Mouse (Mus musculus): ENCODE results near the gene Ubxn7. TPM values are rescaled to one million over a fixed set of nuclear protein-coding genes. Genes with fewer than 3 reads are reported as not detected.
A peak's percentile ranks its signal among the peaks of the same experiment; 100 is the strongest.

The Ubxn7 gene
- total and polyA plus RNA-seq, 3 experiments: 1.8 to 73.3 (median 44.2) TPM

GRCm38 (mm10) chr16:32434066-32434465 lies 102.0 kb downstream of the Ubxn7 start:
- DNase-seq: peak; percentile 37

- DNase-seq: peak; percentile 61
These were observed 102.6 kb downstream of the Ubxn7 start for GRCm38 (mm10) chr16:32434691-32435090.

GRCm38 (mm10) chr16:32436657-32437056 lies 104.6 kb downstream of the Ubxn7 start:
- DNase-seq: no peak

- DNase-seq: no peak
These were observed 105.2 kb downstream of the Ubxn7 start for GRCm38 (mm10) chr16:32437266-32437665.

GRCm38 (mm10) chr16:32441432-32441831 lies 109.4 kb downstream of the Ubxn7 start:
- no peak for DNase-seq

Other genes starting within 250 kb of the Ubxn7 start
- gene Pigx, start 232.5 kb upstream of the Ubxn7 start, total RNA-seq (2021): 10 to 100 TPM; 30.8 to 35.5 TPM
- 27.6 and 40.0 TPM in 2 replicates for gene Pigx, start 232.5 kb upstream of the Ubxn7 start, polyA plus RNA-seq (2012; rRNA removed)
- gene Cep19, start 232.5 kb upstream of the Ubxn7 start, total RNA-seq (2021): 10 to 100 TPM in 1 of 2 experiments, 1 to 10 TPM in 1; 8.0 to 15.4 TPM
- 29.9 and 33.1 TPM in 2 replicates for gene Cep19, start 232.5 kb upstream of the Ubxn7 start, polyA plus RNA-seq (2012; rRNA removed)
- 1 to 10 TPM; 4.1 to 6.3 TPM for gene Nrros, start 166.7 kb upstream of the Ubxn7 start, total RNA-seq (2021)
- gene Nrros, start 166.7 kb upstream of the Ubxn7 start, polyA plus RNA-seq (2012; rRNA removed): 13.4 and 14.1 TPM in 2 replicates
- not detected for gene Bex6, start 152.4 kb upstream of the Ubxn7 start, total RNA-seq (2021)
- not detected in 2 replicates for gene Bex6, start 152.4 kb upstream of the Ubxn7 start, polyA plus RNA-seq (2012; rRNA removed)
- 10 to 100 TPM; 12.8 to 16.8 TPM for gene Fbxo45, start 85.1 kb upstream of the Ubxn7 start, total RNA-seq (2021)
- gene Fbxo45, start 85.1 kb upstream of the Ubxn7 start, polyA plus RNA-seq (2012; rRNA removed): 3.3 and 3.9 TPM in 2 replicates
- gene Wdr53, start 85.0 kb upstream of the Ubxn7 start, total RNA-seq (2021): 10 to 100 TPM; 10.2 to 16.1 TPM
- 0.62 and 1.6 TPM in 2 replicates for gene Wdr53, start 85.0 kb upstream of the Ubxn7 start, polyA plus RNA-seq (2012; rRNA removed)
- gene Smco1, start 60.8 kb upstream of the Ubxn7 start, total RNA-seq (2021): not detected
- gene Smco1, start 60.8 kb upstream of the Ubxn7 start, polyA plus RNA-seq (2012; rRNA removed): not detected in 2 replicates
- 10 to 100 TPM; 20.4 to 24.8 TPM for gene Rnf168, start 54.8 kb upstream of the Ubxn7 start, total RNA-seq (2021)
- 9.2 and 11.3 TPM in 2 replicates for gene Rnf168, start 54.8 kb upstream of the Ubxn7 start, polyA plus RNA-seq (2012; rRNA removed)
- under 1 TPM; 0.29 to 0.93 TPM for gene Tm4sf19, start 68.2 kb downstream of the Ubxn7 start, total RNA-seq (2021)
- gene Tm4sf19, start 68.2 kb downstream of the Ubxn7 start, polyA plus RNA-seq (2012; rRNA removed): 0.20 and 0.21 TPM in 2 replicates
- 1 to 10 TPM; 4.8 to 8.1 TPM for gene Tctex1d2, start 87.4 kb downstream of the Ubxn7 start, total RNA-seq (2021)
- gene Tctex1d2, start 87.4 kb downstream of the Ubxn7 start, polyA plus RNA-seq (2012; rRNA removed): 4.0 and 4.7 TPM in 2 replicates
- gene Pcyt1a, start 98.7 kb downstream of the Ubxn7 start, total RNA-seq (2021): 10 to 100 TPM; 89.9 to 91.2 TPM
- 24.5 and 42.2 TPM in 2 replicates for gene Pcyt1a, start 98.7 kb downstream of the Ubxn7 start, polyA plus RNA-seq (2012; rRNA removed)
- gene Slc51a, start 155.6 kb downstream of the Ubxn7 start, total RNA-seq (2021): under 1 TPM in 1 of 2 experiments, not detected in 1; 0.28 TPM
- gene Slc51a, start 155.6 kb downstream of the Ubxn7 start, polyA plus RNA-seq (2012; rRNA removed): 0.23 and 0.33 TPM in 2 replicates
- gene Zdhhc19, start 164.0 kb downstream of the Ubxn7 start, total RNA-seq (2021): not detected
- not detected in 2 replicates for gene Zdhhc19, start 164.0 kb downstream of the Ubxn7 start, polyA plus RNA-seq (2012; rRNA removed)